Mouse (Mus musculus) heart, embryonic 13.5 days (tissue): ENCODE measurements at regions not wholly inside any gene's neighbourhood (a gene's known extent, or its start where the extent isn't known, plus 50 kb on each side); places are given as distances from the start of the nearest gene placed in this dataset.
A peak's percentile ranks its signal among the peaks of the same experiment; 100 is the strongest.

Experiments used
- ATAC-seq: fragments of 200-750 bp; cut with Nextera tagmentation; 2 replicates; pipeline ENCODE4 v1.8.0; 2017; ENCODE audit warnings: moderate TSS enrichment; ENCODE audit not compliant: insufficient number of reproducible peaks, low FRiP score, low TSS enrichment; ENCODE audit errors: extremely low read depth
- H3K27ac ChIP-seq: fragments of 300-500 bp; sonication (generic); replicated peaks from 2 replicates; pipeline ENCODE4 v1.5.1; 2015; ENCODE audit warnings: moderate library complexity, mild to moderate bottlenecking, inconsistent platforms
- H3K27me3 ChIP-seq: fragments of 300-500 bp; sonication (generic); replicated peaks from 2 replicates; pipeline ENCODE4 v1.6.1; 2015; ENCODE audit warnings: mild to moderate bottlenecking, inconsistent platforms
- H3K36me3 ChIP-seq: fragments of 300-500 bp; sonication (generic); 2 replicates; pipeline ENCODE4 v1.6.1; 2015; ENCODE audit warnings: mild to moderate bottlenecking, inconsistent platforms
- H3K4me1 ChIP-seq: fragments of 300-500 bp; sonication (generic); 2 replicates; pipeline ENCODE4 v1.6.1; 2015; ENCODE audit warnings: inconsistent platforms
- H3K4me2 ChIP-seq: fragments of 300-500 bp; sonication (generic); 2 replicates; pipeline ENCODE4 v1.6.1; 2015; ENCODE audit warnings: inconsistent platforms, mild to moderate bottlenecking, moderate library complexity
- H3K4me3 ChIP-seq: fragments of 300-500 bp; sonication (generic); 2 replicates; pipeline ENCODE4 v1.5.1; 2015; ENCODE audit warnings: moderate library complexity, mild to moderate bottlenecking, inconsistent platforms
- H3K9ac ChIP-seq: fragments of 300-500 bp; sonication (generic); 2 replicates; pipeline ENCODE4 v1.6.1; 2015; ENCODE audit warnings: inconsistent platforms, mild to moderate bottlenecking, moderate library complexity
- H3K9me3 ChIP-seq: fragments of 300-500 bp; sonication (generic); 2 replicates; pipeline ENCODE4 v1.6.1; 2016; ENCODE audit warnings: inconsistent platforms
- WGBS: fragments of 180-500 bp; shearing (Covaris S2); methylation state at CpG from one replicate; pipeline ENCODE4 v1.1.7; 2015; ENCODE audit warnings: mixed read lengths; 5-methylcytosine and 5-hydroxymethylcytosine counted together

- H3K27ac ChIP-seq: peak overlapping the region; percentile 33
- H3K4me2 ChIP-seq: no peak overlapping the region
- no peaks in the 10 kb centered on the region for H3K27me3 ChIP-seq
- H3K4me3 ChIP-seq: no peak overlapping the region
- ATAC-seq: no peak
- no peaks in the 10 kb centered on the region for H3K4me1 ChIP-seq
- H3K9me3 ChIP-seq: no peaks in the 10 kb centered on the region
- H3K36me3 ChIP-seq: no peaks in the 10 kb centered on the region
- WGBS: 45% methylated on average over 6 of the region's 6 CpGs
- no peak overlapping the region for H3K9ac ChIP-seq
These were observed 576.3 kb upstream of the Kdm8 start for GRCm38 (mm10) chr7:124868133-124868603.

DNA sequence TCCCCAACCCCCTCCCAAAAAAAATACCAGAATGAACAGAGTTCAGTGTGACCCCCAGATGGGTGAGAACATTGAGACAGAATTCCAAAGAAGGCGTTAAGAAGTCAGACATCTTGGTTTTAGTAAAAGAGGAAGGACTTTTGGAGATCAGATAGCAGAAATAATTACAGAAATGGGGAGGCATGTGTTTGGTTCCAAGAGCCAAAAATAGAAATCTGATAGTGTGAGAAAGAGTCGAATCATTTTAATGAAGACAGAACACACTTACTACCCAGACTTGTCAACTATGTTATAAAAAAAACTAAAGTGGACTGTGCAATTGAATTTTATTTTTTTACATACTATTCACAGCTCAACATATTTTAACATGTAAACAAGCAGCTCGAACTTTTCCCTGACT lies 575.9 kb upstream of the Kdm8 start:
- H3K4me1 ChIP-seq: no peaks in the 10 kb centered on the region
- no peak overlapping the region for H3K4me3 ChIP-seq
- 45% methylated on average over 3 of the region's 3 CpGs for WGBS
- ATAC-seq: no peak
- no peak overlapping the region for H3K9ac ChIP-seq
- H3K9me3 ChIP-seq: no peaks in the 10 kb centered on the region
- no peaks in the 10 kb centered on the region for H3K36me3 ChIP-seq
- H3K27me3 ChIP-seq: no peaks in the 10 kb centered on the region
- no peak overlapping the region for H3K4me2 ChIP-seq
- H3K27ac ChIP-seq: peak overlapping the region; percentile 33; the same call in 1 of the 2 replicates

DNA sequence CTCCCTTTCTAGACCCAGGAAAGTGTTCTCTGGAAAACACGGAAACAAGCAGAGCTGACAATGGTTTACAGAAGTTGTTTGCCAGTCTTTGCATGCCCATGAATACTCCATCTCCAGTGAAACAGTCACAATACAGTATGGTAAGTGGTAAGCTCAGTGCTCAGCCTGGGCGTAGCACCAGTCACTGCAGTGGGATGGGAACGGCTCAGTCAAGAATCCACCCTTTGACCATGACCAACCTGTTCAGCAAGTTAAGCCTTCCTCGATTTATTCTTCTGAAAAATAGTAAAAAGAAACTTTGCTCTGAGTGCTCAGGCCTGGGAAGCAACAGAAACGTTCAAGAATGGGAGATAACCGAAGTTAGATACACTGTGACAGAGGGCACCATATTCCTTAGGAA lies 563.7 kb upstream of the Kdm8 start:
- H3K27ac ChIP-seq: no peak overlapping the region
- no peak overlapping the region for H3K9ac ChIP-seq
- 0 out of 2 replicates have a peak, but pooled peaks cover 3% of the 10 kb centered on the region for H3K9me3 ChIP-seq
- H3K4me2 ChIP-seq: no peak overlapping the region
- H3K4me3 ChIP-seq: no peak overlapping the region
- no peak for ATAC-seq
- no peaks in the 10 kb centered on the region for H3K27me3 ChIP-seq
- 64% methylated on average over 6 of the region's 6 CpGs for WGBS
- no peaks in the 10 kb centered on the region for H3K4me1 ChIP-seq
- no peaks in the 10 kb centered on the region for H3K36me3 ChIP-seq

DNA sequence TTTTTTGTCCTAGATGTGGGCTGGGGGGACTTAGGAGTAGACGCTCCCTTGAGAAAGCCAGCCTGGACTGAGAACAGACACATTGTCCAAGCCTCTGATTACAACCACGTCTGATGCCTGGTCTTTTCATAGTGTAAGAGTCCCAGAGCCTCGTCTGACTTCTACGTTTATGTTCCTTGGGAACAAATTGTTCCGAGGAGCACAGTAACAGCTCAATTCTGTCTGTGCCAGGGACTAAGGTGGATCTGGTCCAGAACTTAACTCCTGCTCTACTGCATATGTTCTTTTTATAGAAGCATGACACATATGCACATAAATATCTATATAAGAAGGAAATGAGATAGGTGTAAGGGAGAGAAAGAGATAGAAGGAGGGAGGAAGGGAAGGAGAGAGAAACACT lies 537.2 kb upstream of the Kdm8 start:
- Histone ChIP-seq H3K9ac (no peak overlapping the region), H3K4me1 (0 out of 2 replicates have a peak, but pooled peaks cover 7% of the 10 kb centered on the region), H3K36me3 (no peaks in the 10 kb centered on the region), H3K27me3 (no peaks in the 10 kb centered on the region), H3K4me3 (no peak overlapping the region), H3K27ac (peak overlapping the region; percentile 28; the same call in 1 of the 2 replicates), H3K4me2 (no peak overlapping the region), H3K9me3 (peaks cover 20% of the 10 kb centered on the region)
- ATAC-seq: no peak
- WGBS: 61% methylated on average over 5 of the region's 5 CpGs

GRCm38 (mm10) chr7:124907662-124908296 lies 536.7 kb upstream of the Kdm8 start:
- no peak overlapping the region for H3K4me3 ChIP-seq
- no peaks in the 10 kb centered on the region for H3K27me3 ChIP-seq
- 68% methylated on average over 5 of the region's 5 CpGs for WGBS
- ATAC-seq: no peak; the same call in 1 of the 2 replicates
- no peak overlapping the region for H3K4me2 ChIP-seq
- H3K4me1 ChIP-seq: 0 out of 2 replicates have a peak, but pooled peaks cover 7% of the 10 kb centered on the region
- no peaks in the 10 kb centered on the region for H3K36me3 ChIP-seq
- peak overlapping the region; percentile 28; the same call in 1 of the 2 replicates for H3K27ac ChIP-seq
- H3K9ac ChIP-seq: no peak overlapping the region
- H3K9me3 ChIP-seq: peaks cover 17% of the 10 kb centered on the region

GRCm38 (mm10) chr7:124914061-124914460 lies 530.4 kb upstream of the Kdm8 start:
- no peaks in the 10 kb centered on the region for H3K36me3 ChIP-seq
- no peak overlapping the region for H3K4me2 ChIP-seq
- no peak overlapping the region for H3K9ac ChIP-seq
- no peak for ATAC-seq
- WGBS: 80% methylated on average over 5 of the region's 5 CpGs
- H3K27me3 ChIP-seq: no peaks in the 10 kb centered on the region
- peaks cover 10% of the 10 kb centered on the region for H3K9me3 ChIP-seq
- no peaks in the 10 kb centered on the region for H3K4me1 ChIP-seq
- H3K4me3 ChIP-seq: no peak overlapping the region
- H3K27ac ChIP-seq: no peak overlapping the region

DNA sequence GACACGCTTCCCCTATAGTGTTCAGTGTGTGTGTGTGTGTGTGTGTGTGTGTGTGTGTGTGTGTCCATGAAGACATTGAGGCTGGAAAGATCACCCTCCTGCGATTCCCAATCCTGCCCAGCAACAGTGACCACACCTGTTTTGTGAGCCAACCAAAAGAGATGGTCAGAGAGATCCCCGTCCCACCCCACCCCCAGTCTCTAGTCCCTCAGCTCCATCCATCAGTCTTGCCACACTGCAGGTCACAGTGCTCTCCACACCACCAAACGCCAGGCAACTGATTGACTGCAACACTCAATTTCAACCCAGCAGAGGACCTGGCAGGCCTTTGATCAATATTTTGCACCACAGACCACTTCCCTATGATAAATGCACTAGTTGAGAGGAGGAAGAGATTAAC lies 530.0 kb upstream of the Kdm8 start:
- 70% methylated on average over 4 of the region's 4 CpGs for WGBS
- ATAC-seq: no peak
- Histone ChIP-seq H3K36me3 (no peaks in the 10 kb centered on the region), H3K4me1 (no peaks in the 10 kb centered on the region), H3K4me2 (no peak overlapping the region), H3K9me3 (peaks cover 6% of the 10 kb centered on the region; the same call in 1 of the 2 replicates), H3K27me3 (no peaks in the 10 kb centered on the region), H3K4me3 (no peak overlapping the region), H3K9ac (no peak overlapping the region), H3K27ac (no peak overlapping the region)

DNA sequence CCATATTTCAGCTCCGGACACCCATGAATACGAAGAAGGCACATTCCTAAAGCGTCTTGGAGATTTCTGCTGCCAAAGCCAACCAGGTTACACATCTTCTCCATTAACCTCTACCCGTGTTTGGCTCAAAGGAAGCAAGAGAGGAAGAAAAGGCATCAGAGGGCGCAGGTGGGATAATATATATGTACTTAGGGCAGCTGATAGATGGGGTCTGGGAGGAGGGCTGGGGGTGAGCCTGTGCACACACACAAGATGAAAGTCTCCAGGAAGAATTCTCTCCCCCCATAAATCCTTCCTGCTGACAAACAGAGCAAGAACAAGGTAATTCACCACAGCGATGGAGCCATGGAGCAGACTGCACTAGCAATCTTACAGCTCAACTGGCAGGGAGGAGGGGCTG lies 529.5 kb upstream of the Kdm8 start:
- Histone ChIP-seq H3K27ac (no peak overlapping the region), H3K4me2 (no peak overlapping the region), H3K9ac (no peak overlapping the region), H3K4me1 (no peaks in the 10 kb centered on the region), H3K4me3 (no peak overlapping the region), H3K36me3 (no peaks in the 10 kb centered on the region), H3K9me3 (peaks cover under 1% of the 10 kb centered on the region; the same call in 1 of the 2 replicates), H3K27me3 (no peaks in the 10 kb centered on the region)
- WGBS: 75% methylated on average over 6 of the region's 6 CpGs
- no peak for ATAC-seq

- Histone ChIP-seq H3K4me2 (no peak overlapping the region), H3K9ac (no peak overlapping the region), H3K9me3 (no peaks in the 10 kb centered on the region), H3K27ac (no peak overlapping the region), H3K4me3 (no peak overlapping the region), H3K27me3 (no peaks in the 10 kb centered on the region), H3K4me1 (no peaks in the 10 kb centered on the region), H3K36me3 (no peaks in the 10 kb centered on the region)
- no peak for ATAC-seq
- 68% methylated on average over 5 of the region's 5 CpGs for WGBS
These were observed 528.8 kb upstream of the Kdm8 start for GRCm38 (mm10) chr7:124915637-124916036.

DNA sequence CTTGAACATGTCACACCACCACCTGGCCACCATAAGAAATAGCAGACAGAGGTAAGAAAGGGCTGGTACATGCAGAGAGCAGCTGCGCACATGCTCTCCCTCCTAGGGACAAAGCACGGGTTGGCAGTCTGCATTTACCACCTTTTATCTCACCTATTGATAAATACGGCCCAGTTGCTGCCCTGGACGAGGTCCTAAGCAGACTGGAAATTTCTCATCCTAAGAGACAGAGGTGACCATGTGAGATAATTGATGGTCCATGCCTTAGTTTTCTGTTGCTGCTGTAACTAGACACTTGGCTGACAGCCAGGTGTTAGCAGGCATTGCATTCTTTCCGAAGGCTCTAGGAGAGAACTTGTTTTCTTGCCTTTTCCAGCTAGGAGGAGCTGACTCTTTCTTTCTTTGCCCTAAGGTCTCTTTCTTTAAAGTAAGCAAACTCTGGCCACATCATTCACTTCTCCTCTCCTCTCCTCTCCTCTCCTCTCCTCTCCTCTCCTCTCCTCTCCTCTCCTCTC lies 526.8 kb upstream of the Kdm8 start:
- H3K27me3 ChIP-seq: no peaks in the 10 kb centered on the region
- H3K36me3 ChIP-seq: no peaks in the 10 kb centered on the region
- ATAC-seq: no peak
- no peak overlapping the region for H3K4me3 ChIP-seq
- H3K4me2 ChIP-seq: no peak overlapping the region
- H3K9me3 ChIP-seq: no peaks in the 10 kb centered on the region
- H3K27ac ChIP-seq: no peak overlapping the region
- H3K9ac ChIP-seq: no peak overlapping the region
- WGBS: 29% methylated on average over 5 of the region's 5 CpGs
- H3K4me1 ChIP-seq: no peaks in the 10 kb centered on the region

DNA sequence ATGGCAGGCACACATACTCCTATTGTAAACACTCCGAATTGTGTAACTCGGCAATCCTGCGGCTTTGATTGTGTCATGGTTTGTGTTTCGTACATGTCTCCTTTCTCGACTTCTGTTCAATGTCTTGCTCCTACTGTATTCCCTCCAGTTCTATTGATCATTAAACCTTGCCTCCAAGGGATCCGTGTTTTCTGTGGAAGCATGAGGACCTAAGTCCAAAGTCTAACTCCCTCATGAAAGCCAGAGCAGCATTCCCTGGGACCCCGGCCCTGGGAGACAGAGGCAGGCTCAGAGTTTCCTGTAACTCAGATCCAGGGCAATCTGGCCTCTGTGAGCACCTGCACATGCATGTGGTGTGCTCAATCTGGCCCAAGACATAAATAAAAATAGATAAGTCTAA lies 521.7 kb upstream of the Kdm8 start:
- Histone ChIP-seq H3K9me3 (no peaks in the 10 kb centered on the region), H3K4me3 (no peak overlapping the region), H3K27ac (no peak overlapping the region), H3K4me2 (no peak overlapping the region), H3K4me1 (no peaks in the 10 kb centered on the region), H3K36me3 (no peaks in the 10 kb centered on the region), H3K27me3 (no peaks in the 10 kb centered on the region), H3K9ac (no peak overlapping the region)
- WGBS: 74% methylated on average over 7 of the region's 7 CpGs
- ATAC-seq: no peak

DNA sequence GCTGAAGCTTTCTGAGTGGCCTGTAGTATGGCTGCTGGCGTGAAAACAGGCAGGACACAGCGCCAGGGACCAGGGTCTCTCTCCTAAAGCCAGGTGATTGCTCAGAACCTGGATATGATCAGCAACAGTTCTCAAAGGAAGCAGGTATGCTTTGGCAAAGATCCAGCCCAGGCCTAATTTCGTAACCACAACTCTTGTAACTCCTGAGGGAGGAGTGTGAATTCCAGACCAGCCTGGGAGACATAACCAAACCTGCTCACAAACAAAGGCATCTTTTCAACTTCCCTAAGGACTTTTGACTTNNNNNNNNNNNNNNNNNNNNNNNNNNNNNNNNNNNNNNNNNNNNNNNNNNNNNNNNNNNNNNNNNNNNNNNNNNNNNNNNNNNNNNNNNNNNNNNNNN lies 510.9 kb upstream of the Kdm8 start:
- whole genome bisulfite sequencing: 63% methylated on average over 3 of the region's 3 CpGs
- Histone ChIP-seq H3K27ac (no peak overlapping the region), H3K9me3 (no peaks in the 10 kb centered on the region), H3K4me2 (no peak overlapping the region), H3K4me3 (no peak overlapping the region), H3K4me1 (no peaks in the 10 kb centered on the region), H3K9ac (no peak overlapping the region), H3K27me3 (no peaks in the 10 kb centered on the region), H3K36me3 (no peaks in the 10 kb centered on the region)
- no peak for ATAC-seq
